Mouse (Mus musculus) cerebellum, adult 8-10 months (tissue): Measurements from ENCODE around the gene Nhs.

Source experiments
- DNase-seq: peaks from one replicate; pipeline ENCODE4 v3.0.0; 2022

Gene Nhs

GRCm38 (mm10) chrX:162017471-162017870 is 142.1 kb downstream of the Nhs start:
- DNase-seq = no peak

- DNase-seq = peak; percentile 6
These were observed 147.0 kb downstream of the Nhs start for GRCm38 (mm10) chrX:162012570-162012969.

- no peak for DNase-seq
These were observed 149.7 kb downstream of the Nhs start for GRCm38 (mm10) chrX:162009876-162010275.

GRCm38 (mm10) chrX:162003818-162004217 is 155.7 kb downstream of the Nhs start:
- no peak for DNase-seq

- no peak for DNase-seq
These were observed 160.7 kb downstream of the Nhs start for GRCm38 (mm10) chrX:161998876-161999275.

GRCm38 (mm10) chrX:161997170-161997795 is 162.2 kb downstream of the Nhs start:
- no peak for DNase-seq

GRCm38 (mm10) chrX:161990171-161990570 is 169.4 kb downstream of the Nhs start:
- no peak for DNase-seq

- DNase-seq = no peak
These were observed 174.6 kb downstream of the Nhs start for GRCm38 (mm10) chrX:161984961-161985360.

GRCm38 (mm10) chrX:161981399-161981798 is 178.1 kb downstream of the Nhs start:
- DNase-seq = no peak

GRCm38 (mm10) chrX:161979946-161980345 is 179.6 kb downstream of the Nhs start:
- no peak for DNase-seq

GRCm38 (mm10) chrX:161977236-161977841 is 182.2 kb downstream of the Nhs start:
- DNase-seq = no peak

GRCm38 (mm10) chrX:161976376-161976775 is 183.2 kb downstream of the Nhs start:
- DNase-seq = no peak

GRCm38 (mm10) chrX:161973572-161973971 is 186.0 kb downstream of the Nhs start:
- DNase-seq = no peak

GRCm38 (mm10) chrX:161972723-161973122 is 186.8 kb downstream of the Nhs start:
- no peak for DNase-seq

- no peak for DNase-seq
These were observed 187.5 kb downstream of the Nhs start for GRCm38 (mm10) chrX:161971961-161972502.

- no peak for DNase-seq
These were observed 188.4 kb downstream of the Nhs start for GRCm38 (mm10) chrX:161971131-161971530.

GRCm38 (mm10) chrX:161967692-161968091 is 191.8 kb downstream of the Nhs start:
- DNase-seq = peak; percentile 3

- no peak for DNase-seq
These were observed 196.2 kb downstream of the Nhs start for GRCm38 (mm10) chrX:161963372-161963771.

- DNase-seq = no peak
These were observed 196.7 kb downstream of the Nhs start for GRCm38 (mm10) chrX:161962855-161963254.

GRCm38 (mm10) chrX:161961756-161962155 is 197.8 kb downstream of the Nhs start:
- peak; percentile 14 for DNase-seq

GRCm38 (mm10) chrX:161961176-161961575 is 198.4 kb downstream of the Nhs start:
- peak; percentile 76 for DNase-seq

GRCm38 (mm10) chrX:161952356-161952755 is 207.2 kb downstream of the Nhs start:
- DNase-seq = no peak

GRCm38 (mm10) chrX:161943098-161943680 is 216.3 kb downstream of the Nhs start:
- DNase-seq = no peak

- no peak for DNase-seq
These were observed 218.8 kb downstream of the Nhs start for GRCm38 (mm10) chrX:161940696-161941095.
